Mouse (Mus musculus) limb, embryonic 14.5 days (tissue): ENCODE results near the gene Ifi206. TPM values are rescaled to one million over a fixed set of nuclear protein-coding genes. Genes with fewer than 3 reads are reported as not detected.

Experiments used
- ATAC-seq: fragments of 200-750 bp; cut with Nextera tagmentation; 2 replicates; pipeline ENCODE4 v1.8.0; 2017; ENCODE audit warnings: low read depth, moderate number of reproducible peaks, moderate TSS enrichment; ENCODE audit not compliant: low FRiP score
- DNase-seq: peaks from one replicate; pipeline ENCODE4 v3.0.0-alpha.2; 2015; ENCODE audit warnings: low spot score
- H3K27ac ChIP-seq: fragments of 300-500 bp; sonication (generic); replicated peaks from 2 replicates; pipeline ENCODE4 v1.5.1; 2014; ENCODE audit warnings: low read depth, mild to moderate bottlenecking, low read length, moderate library complexity, mixed read lengths
- H3K27me3 ChIP-seq: fragments of 300-500 bp; sonication (generic); 2 replicates; pipeline ENCODE4 v1.6.1; 2014; ENCODE audit warnings: low read length, mixed read lengths; ENCODE audit not compliant: control insufficient read depth, insufficient read depth
- H3K36me3 ChIP-seq: fragments of 300-500 bp; sonication (generic); 2 replicates; pipeline ENCODE4 v1.6.1; 2014; ENCODE audit warnings: mild to moderate bottlenecking, low read length, moderate library complexity, mixed read lengths; ENCODE audit not compliant: control insufficient read depth, insufficient read depth
- H3K4me1 ChIP-seq: fragments of 300-500 bp; sonication (generic); 2 replicates; pipeline ENCODE4 v1.6.1; 2014; ENCODE audit warnings: antibody characterized with exemption, low read length, mixed read lengths; ENCODE audit not compliant: control insufficient read depth, insufficient read depth
- H3K4me2 ChIP-seq: fragments of 300-500 bp; sonication (generic); replicated peaks from 2 replicates; pipeline ENCODE4 v1.6.1; 2014; ENCODE audit warnings: low read depth, mild to moderate bottlenecking, low read length, moderate library complexity; ENCODE audit not compliant: severe bottlenecking
- H3K4me3 ChIP-seq: fragments of 300-500 bp; sonication (generic); replicated peaks from 2 replicates; pipeline ENCODE4 v1.5.1; 2014; ENCODE audit warnings: low read length
- H3K9ac ChIP-seq: fragments of 300-500 bp; sonication (generic); 2 replicates; pipeline ENCODE4 v1.6.1; 2014; ENCODE audit warnings: mild to moderate bottlenecking, low read depth, low read length, moderate library complexity; ENCODE audit not compliant: severe bottlenecking
- H3K9me3 ChIP-seq: fragments of 300-500 bp; sonication (generic); 2 replicates; pipeline ENCODE4 v1.6.1; 2016; ENCODE audit warnings: low read length; ENCODE audit not compliant: control insufficient read depth
- POLR2A ChIP-seq: fragments of 200-500 bp; IDR thresholded peaks from 2 replicates; pipeline ENCODE4 v1.8.0; 2012; ENCODE audit warnings: inconsistent platforms, mild to moderate bottlenecking, moderate library complexity, borderline replicate concordance; ENCODE audit not compliant: insufficient read depth, insufficient read length; ENCODE audit errors: extremely low read depth
- WGBS: fragments of 180-500 bp; shearing (Covaris S2); extraction: QIAGEN DNeasy Blood & Tissue Kit; methylation state at CpG from one replicate; pipeline ENCODE4 v1.1.7; 2014; 5-methylcytosine and 5-hydroxymethylcytosine counted together
- polyA plus RNA-seq, 2 experiments: library from polyadenylated mRNA; depleted of rRNA in 1 of 2; stranded (reverse) in 1 of 2; unstranded in 1 of 2; fragments of >200 nt; fragmentation: Nextera tagmentation in 1 of 2; extraction: Ambion mirVana in 1 of 2; gene quantifications; 2 replicates each; pipeline versions ENCODE4 v1.2.1 to v1.2.3; 2012 to 2014

Gene Ifi206
- polyA plus RNA-seq, 2 experiments, result 0.10 to 0.11 TPM

GRCm38 (mm10) chr1:173456761-173457160, 34.1 kb downstream of the Ifi206 start:
- ATAC-seq (no peak), DNase-seq (no peak)
- 91% methylated on average over 5 of the region's 5 CpGs for WGBS
- H3K27ac ChIP-seq, result no peak overlapping the region
- no peaks in the 10 kb centered on the region for H3K27me3 ChIP-seq
- no peaks in the 10 kb centered on the region for H3K9me3 ChIP-seq
- H3K4me2 ChIP-seq, result no peak overlapping the region
- no peak overlapping the region for H3K9ac ChIP-seq
- no peaks in the 10 kb centered on the region for H3K36me3 ChIP-seq
- no peak for TF ChIP-seq POLR2A
- no peak overlapping the region for H3K4me3 ChIP-seq
- no peaks in the 10 kb centered on the region for H3K4me1 ChIP-seq

- peak; percentile 79 for ATAC-seq
- TF ChIP-seq POLR2A, result no peak
- H3K9ac ChIP-seq, result no peak overlapping the region
- no peak overlapping the region for H3K27ac ChIP-seq
- no peaks in the 10 kb centered on the region for H3K36me3 ChIP-seq
- H3K4me3 ChIP-seq, result no peak overlapping the region
- H3K4me1 ChIP-seq, result no peaks in the 10 kb centered on the region
- no peaks in the 10 kb centered on the region for H3K9me3 ChIP-seq
- no peak overlapping the region for H3K4me2 ChIP-seq
- peak; percentile 85 for DNase-seq
- no peaks in the 10 kb centered on the region for H3K27me3 ChIP-seq
- 46% methylated on average over 7 of the region's 7 CpGs for WGBS
These were observed 34.6 kb downstream of the Ifi206 start for GRCm38 (mm10) chr1:173456139-173456754.

GRCm38 (mm10) chr1:173451665-173452064, 39.2 kb downstream of the Ifi206 start:
- DNase-seq (no peak), ATAC-seq (no peak)
- no peak for TF ChIP-seq POLR2A
- Histone ChIP-seq H3K4me1 (no peaks in the 10 kb centered on the region), H3K4me2 (no peak overlapping the region), H3K4me3 (no peak overlapping the region), H3K27me3 (no peaks in the 10 kb centered on the region), H3K9ac (no peak overlapping the region), H3K36me3 (no peaks in the 10 kb centered on the region), H3K27ac (no peak overlapping the region), H3K9me3 (no peaks in the 10 kb centered on the region)
- 96% methylated on average over 5 of the region's 5 CpGs for WGBS

GRCm38 (mm10) chr1:173450621-173451020, 40.2 kb downstream of the Ifi206 start:
- 82% methylated on average over 4 of the region's 4 CpGs for WGBS
- no peak overlapping the region for H3K9ac ChIP-seq
- no peak for TF ChIP-seq POLR2A
- DNase-seq, result no peak
- no peaks in the 10 kb centered on the region for H3K4me1 ChIP-seq
- H3K27ac ChIP-seq, result no peak overlapping the region
- H3K36me3 ChIP-seq, result no peaks in the 10 kb centered on the region
- no peaks in the 10 kb centered on the region for H3K9me3 ChIP-seq
- ATAC-seq, result no peak
- no peaks in the 10 kb centered on the region for H3K27me3 ChIP-seq
- no peak overlapping the region for H3K4me2 ChIP-seq
- no peak overlapping the region for H3K4me3 ChIP-seq

- no peak overlapping the region for H3K9ac ChIP-seq
- no peaks in the 10 kb centered on the region for H3K36me3 ChIP-seq
- no peak overlapping the region for H3K4me3 ChIP-seq
- no peak for ATAC-seq
- H3K27me3 ChIP-seq, result no peaks in the 10 kb centered on the region
- no peak overlapping the region for H3K27ac ChIP-seq
- H3K9me3 ChIP-seq, result no peaks in the 10 kb centered on the region
- H3K4me1 ChIP-seq, result no peaks in the 10 kb centered on the region
- DNase-seq, result no peak
- no peak overlapping the region for H3K4me2 ChIP-seq
- TF ChIP-seq POLR2A, result no peak
- WGBS, result 71% methylated on average over 4 of the region's 4 CpGs
These were observed 43.8 kb downstream of the Ifi206 start for GRCm38 (mm10) chr1:173447067-173447466.
